Mouse (Mus musculus) stomach, embryonic 16.5 days (tissue): ENCODE measurements at regions not wholly inside any gene's neighbourhood (a gene's known extent, or its start where the extent isn't known, plus 50 kb on each side); places are given as distances from the start of the nearest gene placed in this dataset.

Experiments
- ATAC-seq: fragments of 200-750 bp; cut with Nextera tagmentation; 2 replicates; pipeline ENCODE4 v1.8.0; 2017; ENCODE audit warnings: moderate number of reproducible peaks, moderate TSS enrichment; ENCODE audit not compliant: insufficient read depth, low FRiP score
- H3K27ac ChIP-seq: fragments of 300-500 bp; sonication (generic); 2 replicates; pipeline ENCODE4 v1.5.1; 2014; ENCODE audit warnings: low read length
- H3K27me3 ChIP-seq: fragments of 300-500 bp; sonication (generic); 2 replicates; pipeline ENCODE4 v1.6.1; 2014; ENCODE audit warnings: low read length, control low read depth, mixed read lengths; ENCODE audit not compliant: control insufficient read depth, insufficient read depth
- H3K36me3 ChIP-seq: fragments of 300-500 bp; sonication (generic); 2 replicates; pipeline ENCODE4 v1.6.1; 2014; ENCODE audit warnings: low read length; ENCODE audit not compliant: control insufficient read depth, insufficient read depth
- H3K4me1 ChIP-seq: fragments of 300-500 bp; sonication (generic); 2 replicates; pipeline ENCODE4 v1.6.1; 2014; ENCODE audit warnings: low read length, control low read depth, mixed read lengths; ENCODE audit not compliant: control insufficient read depth, insufficient read depth
- H3K4me2 ChIP-seq: fragments of 300-500 bp; sonication (generic); 2 replicates; pipeline ENCODE4 v1.6.1; 2014; ENCODE audit warnings: low read depth, low read length, mixed read lengths
- H3K4me3 ChIP-seq: fragments of 300-500 bp; sonication (generic); replicated peaks from 2 replicates; pipeline ENCODE4 v1.5.1; 2014; ENCODE audit warnings: mild to moderate bottlenecking, low read length
- H3K9ac ChIP-seq: fragments of 300-500 bp; sonication (generic); 2 replicates; pipeline ENCODE4 v1.6.1; 2014; ENCODE audit warnings: low read length
- H3K9me3 ChIP-seq: fragments of 300-500 bp; sonication (generic); replicated peaks from 2 replicates; pipeline ENCODE4 v1.6.1; 2016; ENCODE audit warnings: low read length, control low read depth; ENCODE audit not compliant: control insufficient read depth
- WGBS: fragments of 180-500 bp; shearing (Covaris S2); extraction: QIAGEN DNeasy Blood & Tissue Kit; methylation state at CpG from one replicate; pipeline ENCODE4 v1.1.7; 2014; 5-methylcytosine and 5-hydroxymethylcytosine counted together

DNA sequence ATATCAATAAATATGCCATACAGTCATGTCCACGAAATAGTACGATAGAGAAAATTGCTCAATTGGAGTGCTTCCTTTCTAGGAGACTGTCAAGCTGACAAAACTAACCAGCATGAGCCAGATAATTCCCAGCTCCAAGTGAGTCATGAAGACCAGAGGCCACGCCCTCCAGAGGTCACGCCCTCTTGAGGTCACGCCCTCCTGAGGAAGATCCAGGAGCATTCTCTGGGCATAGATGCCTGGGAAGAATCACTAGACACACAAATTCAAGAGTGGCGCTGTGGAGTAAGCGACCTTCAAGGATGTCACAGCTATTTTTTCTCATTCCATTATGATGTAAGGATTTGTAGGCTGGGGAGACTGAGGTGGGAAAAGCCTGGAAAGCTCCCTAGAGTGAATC, 76.5 kb downstream of the Pttg1 start:
- Histone ChIP-seq H3K36me3 (no peaks in the 10 kb centered on the region), H3K9me3 (no peaks in the 10 kb centered on the region), H3K27ac (no peak overlapping the region), H3K4me3 (no peak overlapping the region), H3K4me1 (0 out of 2 replicates have a peak, but pooled peaks cover 2% of the 10 kb centered on the region), H3K4me2 (no peak overlapping the region), H3K9ac (no peak overlapping the region), H3K27me3 (no peaks in the 10 kb centered on the region)
- no peak for ATAC-seq
- WGBS, result 45% methylated on average over 7 of the region's 7 CpGs

DNA sequence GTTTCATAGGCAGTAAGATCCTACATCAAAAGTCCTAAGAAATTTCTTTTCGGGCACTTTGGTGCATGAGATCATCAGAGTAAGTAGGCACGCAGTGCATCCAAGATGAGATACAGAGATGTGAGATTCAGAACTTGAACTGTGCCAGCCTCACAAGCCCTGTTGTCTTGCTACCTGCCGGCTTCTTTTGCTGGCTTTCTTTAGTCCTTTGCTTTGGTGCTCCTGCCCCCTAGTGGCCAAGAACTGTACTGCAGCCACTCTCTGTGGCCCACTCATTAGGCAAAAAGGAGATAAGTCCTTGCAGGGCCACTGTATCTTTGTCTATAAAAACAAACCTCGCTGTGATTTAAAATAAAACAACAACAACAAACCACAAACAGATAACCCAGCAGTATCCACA, 77.5 kb downstream of the Pttg1 start:
- H3K4me3 ChIP-seq, result no peak overlapping the region

GRCm38 (mm10) chr11:43346489-43346888, 79.6 kb downstream of the Pttg1 start:
- no peak overlapping the region for H3K27ac ChIP-seq
- WGBS, result 94% methylated on average over 9 of the region's 9 CpGs
- H3K4me2 ChIP-seq, result no peak overlapping the region
- no peak overlapping the region for H3K4me3 ChIP-seq
- H3K36me3 ChIP-seq, result no peaks in the 10 kb centered on the region
- H3K9ac ChIP-seq, result no peak overlapping the region
- H3K27me3 ChIP-seq, result no peaks in the 10 kb centered on the region
- 0 out of 2 replicates have a peak, but pooled peaks cover 2% of the 10 kb centered on the region for H3K4me1 ChIP-seq
- H3K9me3 ChIP-seq, result no peaks in the 10 kb centered on the region
- ATAC-seq, result no peak

More for the DNA sequence above, 77.5 kb downstream of the Pttg1 start:
- H3K36me3 ChIP-seq, result no peaks in the 10 kb centered on the region
- no peaks in the 10 kb centered on the region for H3K27me3 ChIP-seq
- no peak overlapping the region for H3K27ac ChIP-seq
- no peak overlapping the region for H3K4me2 ChIP-seq
- no peak overlapping the region for H3K9ac ChIP-seq
- 15% methylated on average over 4 of the region's 4 CpGs for WGBS
- H3K9me3 ChIP-seq, result no peaks in the 10 kb centered on the region
- ATAC-seq, result no peak
- H3K4me1 ChIP-seq, result 0 out of 2 replicates have a peak, but pooled peaks cover 2% of the 10 kb centered on the region

DNA sequence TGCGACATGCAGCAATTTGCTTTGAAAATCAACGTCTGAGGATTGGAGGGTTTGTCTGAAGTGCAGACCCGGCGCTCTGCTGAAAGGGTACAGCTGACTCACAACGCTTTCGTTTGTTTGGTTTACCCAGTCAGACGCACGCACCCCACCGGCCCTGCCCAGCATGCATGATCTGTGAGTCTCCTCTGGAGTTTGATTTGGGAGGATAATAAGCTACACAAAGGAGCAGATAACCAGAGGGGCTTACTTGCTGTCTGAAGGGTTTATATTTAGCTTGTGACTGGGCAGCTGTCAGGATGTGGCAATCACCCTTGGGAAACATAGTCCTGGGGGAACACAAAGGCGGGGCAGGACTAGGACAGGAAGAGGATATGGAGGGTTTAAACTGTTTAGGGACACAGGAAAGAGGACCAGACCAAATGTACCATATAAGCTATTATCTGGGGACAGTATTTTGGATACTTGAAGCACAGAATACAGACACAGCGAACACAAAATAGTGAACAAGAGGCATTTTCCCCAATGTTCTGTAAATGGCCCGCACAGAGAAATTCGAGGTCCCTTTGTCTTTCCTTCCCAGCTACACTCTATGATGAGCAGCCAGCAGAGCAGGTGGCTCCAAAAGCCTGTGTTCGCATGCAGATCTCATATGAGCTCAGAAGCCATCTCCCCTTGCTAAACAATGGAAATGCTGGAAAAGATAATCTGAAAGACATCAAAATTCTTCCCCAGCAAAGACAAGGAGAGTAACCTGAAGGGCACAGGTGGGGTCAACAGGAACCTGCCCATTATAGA, 81.1 kb downstream of the Pttg1 start:
- H3K4me2 ChIP-seq, result no peak overlapping the region
- ATAC-seq, result no peak

GRCm38 (mm10) chr11:43343574-43343973, 82.5 kb downstream of the Pttg1 start:
- H3K4me1 ChIP-seq, result 0 out of 2 replicates have a peak, but pooled peaks cover 2% of the 10 kb centered on the region
- no peak for ATAC-seq
- no peak overlapping the region for H3K4me3 ChIP-seq
- WGBS, result 89% methylated on average over 5 of the region's 5 CpGs
- H3K9ac ChIP-seq, result no peak overlapping the region
- no peaks in the 10 kb centered on the region for H3K9me3 ChIP-seq
- no peaks in the 10 kb centered on the region for H3K27me3 ChIP-seq
- H3K4me2 ChIP-seq, result no peak overlapping the region
- no peaks in the 10 kb centered on the region for H3K36me3 ChIP-seq
- no peak overlapping the region for H3K27ac ChIP-seq

More for the DNA sequence above, 81.1 kb downstream of the Pttg1 start:
- Histone ChIP-seq H3K4me3 (no peak overlapping the region), H3K4me1 (0 out of 2 replicates have a peak, but pooled peaks cover 2% of the 10 kb centered on the region), H3K36me3 (no peaks in the 10 kb centered on the region), H3K9ac (no peak overlapping the region), H3K9me3 (no peaks in the 10 kb centered on the region), H3K27me3 (no peaks in the 10 kb centered on the region), H3K27ac (no peak overlapping the region)
- 32% methylated on average over 14 of the region's 14 CpGs for WGBS

DNA sequence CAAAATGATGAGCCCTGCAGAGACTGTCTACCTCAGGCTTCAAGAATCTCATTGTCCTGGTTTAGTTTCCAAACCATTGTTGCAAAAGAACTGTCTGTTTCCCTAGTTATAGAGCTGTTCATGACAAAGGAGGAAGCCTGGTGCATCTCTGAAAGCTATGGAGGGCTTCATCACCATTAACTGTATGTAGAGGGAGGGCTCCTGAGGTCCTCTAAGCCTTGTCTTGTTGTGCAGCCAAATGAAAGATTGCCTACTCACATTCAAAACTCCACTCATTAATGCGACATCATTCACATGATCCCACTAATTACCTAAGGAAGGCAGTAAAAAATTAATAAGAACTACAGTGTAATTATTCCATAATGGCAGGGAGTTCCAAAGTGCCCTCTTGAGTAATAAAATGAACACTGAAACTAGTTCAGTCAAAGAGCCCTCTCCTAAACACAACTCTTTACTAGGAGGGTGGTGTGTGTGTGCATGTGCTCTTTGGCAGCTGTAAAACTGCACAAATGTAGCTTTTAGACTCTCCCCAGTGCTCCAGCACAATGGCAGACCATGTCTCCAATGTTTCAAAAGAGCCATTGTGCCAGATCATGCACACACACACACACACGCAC, 87.6 kb downstream of the Pttg1 start:
- Histone ChIP-seq H3K9me3 (no peaks in the 10 kb centered on the region), H3K36me3 (no peaks in the 10 kb centered on the region), H3K9ac (no peak overlapping the region), H3K4me3 (no peak overlapping the region), H3K27me3 (no peaks in the 10 kb centered on the region), H3K4me2 (no peak overlapping the region), H3K27ac (no peak overlapping the region), H3K4me1 (no peaks in the 10 kb centered on the region)
- WGBS, result 82% methylated on average over 2 of the region's 2 CpGs
- no peak for ATAC-seq

GRCm38 (mm10) chr11:43335668-43336265, 90.3 kb downstream of the Pttg1 start:
- H3K9me3 ChIP-seq, result no peaks in the 10 kb centered on the region

DNA sequence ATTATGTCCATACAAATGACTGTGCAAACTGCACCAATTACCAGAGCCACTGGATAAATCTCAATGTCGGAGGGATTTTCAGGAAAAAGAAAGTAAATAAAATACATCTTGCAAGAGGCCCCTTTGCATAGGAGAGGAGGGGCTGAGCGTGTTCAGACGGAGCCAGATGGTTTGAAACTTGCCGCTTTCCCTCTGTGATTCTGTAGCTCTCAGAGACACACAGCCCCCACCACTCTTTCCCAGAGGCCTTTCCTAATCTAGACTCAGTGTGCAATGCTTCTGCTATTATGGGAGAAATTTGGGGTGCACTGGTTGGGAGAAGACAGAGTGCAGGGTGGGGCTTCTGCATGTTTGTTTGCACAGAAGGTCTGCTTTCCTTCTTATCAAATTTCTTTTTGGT, 92.5 kb downstream of the Pttg1 start:
- H3K4me1 ChIP-seq, result no peaks in the 10 kb centered on the region
- no peaks in the 10 kb centered on the region for H3K27me3 ChIP-seq
- H3K9ac ChIP-seq, result no peak overlapping the region
- no peak overlapping the region for H3K4me2 ChIP-seq
- no peaks in the 10 kb centered on the region for H3K9me3 ChIP-seq
- ATAC-seq, result no peak
- no peak overlapping the region for H3K27ac ChIP-seq
- H3K36me3 ChIP-seq, result no peaks in the 10 kb centered on the region
- WGBS, result 51% methylated on average over 4 of the region's 4 CpGs
- no peak overlapping the region for H3K4me3 ChIP-seq

More at GRCm38 (mm10) chr11:43335668-43336265, 90.3 kb downstream of the Pttg1 start:
- ATAC-seq, result no peak
- no peak overlapping the region for H3K9ac ChIP-seq
- WGBS, result 63% methylated on average over 7 of the region's 7 CpGs
- H3K36me3 ChIP-seq, result no peaks in the 10 kb centered on the region
- no peak overlapping the region for H3K4me2 ChIP-seq
- no peaks in the 10 kb centered on the region for H3K27me3 ChIP-seq
- no peak overlapping the region for H3K27ac ChIP-seq
- H3K4me3 ChIP-seq, result no peak overlapping the region
- no peaks in the 10 kb centered on the region for H3K4me1 ChIP-seq

DNA sequence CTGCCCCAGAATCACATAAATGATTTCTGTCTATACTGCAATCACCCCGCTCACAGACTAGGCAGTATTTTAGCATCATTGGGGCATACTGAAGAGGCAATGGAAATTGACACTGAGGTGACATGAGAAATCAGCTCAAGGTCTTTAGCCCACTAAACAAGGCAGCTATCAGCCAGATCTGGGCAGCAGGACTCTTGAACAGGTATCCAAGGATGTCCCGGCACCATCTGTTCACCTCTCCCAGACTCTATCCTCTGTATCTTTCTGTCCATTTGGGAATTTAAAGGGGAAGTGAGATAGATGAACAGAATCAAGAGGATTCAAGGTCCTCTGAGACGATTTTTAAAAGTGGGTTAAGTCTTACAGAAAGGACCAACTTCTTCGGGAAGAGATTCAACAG, 112.1 kb downstream of the Pttg1 start:
- H3K9me3 ChIP-seq, result no peaks in the 10 kb centered on the region
- no peak overlapping the region for H3K4me3 ChIP-seq
- H3K4me2 ChIP-seq, result no peak overlapping the region
- 89% methylated on average over 4 of the region's 4 CpGs for WGBS
- ATAC-seq, result no peak
- H3K27me3 ChIP-seq, result no peaks in the 10 kb centered on the region
- no peak overlapping the region for H3K27ac ChIP-seq
- H3K36me3 ChIP-seq, result no peaks in the 10 kb centered on the region
- no peak overlapping the region for H3K9ac ChIP-seq
- no peaks in the 10 kb centered on the region for H3K4me1 ChIP-seq
